15 mouse cellular contexts compared by ENCODE assay signal in genomic region chr3:127087574-127087973, GRCm38 (mm10).
"Had no signal": no experiment of that assay in that cellular context is flagged by ENCODE, and none has a peak within 500 bp of the region (broad histone marks: within the 10 kb centered on the region; RNA-seq: fewer than 3 reads in every experiment).

No protein-coding gene starts in this region.

- H3K36me3 ChIP-seq: neural tube, embryonic 13.5 days; neural tube, embryonic 15.5 days; stomach, embryonic 15.5 days had no signal

- H3K9me3 ChIP-seq: neural tube, embryonic 13.5 days; neural tube, embryonic 15.5 days; stomach, embryonic 15.5 days had no signal

- H3K4me3 ChIP-seq: neural tube, embryonic 13.5 days; neural tube, embryonic 15.5 days; stomach, embryonic 15.5 days had no signal

- H3K4me2 ChIP-seq: neural tube, embryonic 13.5 days; neural tube, embryonic 15.5 days; stomach, embryonic 15.5 days had no signal

- DNase-seq: right cerebral cortex, adult 18-20 months; right cerebral cortex, postnatal 14 days; right cerebral cortex, postnatal 25 days; right cerebral cortex, postnatal 4 days; spleen, adult 18-20 months; thymus, adult 18-20 months; thymus, adult 2 months; thymus, postnatal 14 days; thymus, postnatal 25 days; thymus, postnatal 36 days; thymus, postnatal 4 days had no signal

- H3K9ac ChIP-seq: neural tube, embryonic 13.5 days; neural tube, embryonic 15.5 days; stomach, embryonic 15.5 days had no signal

- H3K4me1 ChIP-seq: stomach, embryonic 15.5 days had no signal

- H3K27me3 ChIP-seq: neural tube, embryonic 13.5 days; neural tube, embryonic 15.5 days; stomach, embryonic 15.5 days had no signal

- H3K27ac ChIP-seq: neural tube, embryonic 13.5 days; neural tube, embryonic 15.5 days; stomach, embryonic 15.5 days; stomach, postnatal 0 days had no signal
